Mouse (Mus musculus) left cerebral cortex, postnatal 14 days (tissue): Measurements from ENCODE around the gene Cux1. TPM values are rescaled to one million over a fixed set of nuclear protein-coding genes. Genes with fewer than 3 reads are reported as not detected.
"Not testable (repeated sequence)": the region's sequence is repeated elsewhere in the genome, so short reads cannot be mapped to it uniquely, and the experiment has no call there.

Experiments
- DNase-seq, 2 experiments: peaks; one replicate each; pipeline ENCODE4 v3.0.0; 2021 to 2022; ENCODE audit warnings: low spot score in 2 of 2, mixed read lengths in 1 of 2
- intact Hi-C: fragments of 180-260 bp; cut with DNase I; formaldehyde crosslinking; loops from one replicate; pipeline ENCODE4 v1.15.1; 2025
- total RNA-seq, 2 experiments: library from RNA; stranded (reverse); gene quantifications; 2 replicates each; pipeline ENCODE4 v1.2.3; 2021

Gene Cux1
- total RNA-seq, 2 experiments from 2014 or later: 116 to 150 TPM

DNA sequence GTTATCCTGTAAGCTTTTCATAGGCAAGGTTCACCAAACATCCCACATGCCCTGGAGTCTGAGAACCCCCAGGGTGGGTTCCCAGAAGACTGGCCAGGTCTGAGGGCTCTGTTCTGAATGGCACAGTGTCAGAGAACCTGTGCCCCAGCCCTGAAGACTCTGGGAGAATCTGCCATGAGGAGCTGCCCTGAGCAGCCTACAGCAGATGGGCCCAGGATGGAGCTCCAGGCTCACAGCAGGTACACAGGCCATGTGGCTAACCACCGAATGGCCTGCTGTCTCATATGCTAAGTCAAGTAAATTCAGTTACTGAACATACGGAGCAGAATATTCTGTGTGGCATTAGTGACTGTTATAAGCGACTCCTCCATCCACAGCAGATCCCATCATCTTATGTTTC is 80.9 kb downstream of the Cux1 start:
- intact Hi-C loops: loop anchor here (5.0 kb wide), 1 partner anchor 81 kb away; the partner anchor contains the start of gene Cux1

GRCm38 (mm10) chr5:136485397-136485796 is 81.9 kb downstream of the Cux1 start:
- intact Hi-C loops: loop anchor here (5.0 kb wide), 1 partner anchor 82 kb away; the partner anchor contains the start of gene Cux1

More for the DNA sequence above, 80.9 kb downstream of the Cux1 start:
- no peak for DNase-seq

GRCm38 (mm10) chr5:136482434-136482833 is 84.9 kb downstream of the Cux1 start:
- DNase-seq: no peak
- intact Hi-C loops: no loop called here

More at GRCm38 (mm10) chr5:136485397-136485796, 81.9 kb downstream of the Cux1 start:
- DNase-seq: no peak

GRCm38 (mm10) chr5:136480541-136480940 is 86.7 kb downstream of the Cux1 start:
- DNase-seq: peak; percentile 39 to 59
- intact Hi-C loops: no loop called here

DNA sequence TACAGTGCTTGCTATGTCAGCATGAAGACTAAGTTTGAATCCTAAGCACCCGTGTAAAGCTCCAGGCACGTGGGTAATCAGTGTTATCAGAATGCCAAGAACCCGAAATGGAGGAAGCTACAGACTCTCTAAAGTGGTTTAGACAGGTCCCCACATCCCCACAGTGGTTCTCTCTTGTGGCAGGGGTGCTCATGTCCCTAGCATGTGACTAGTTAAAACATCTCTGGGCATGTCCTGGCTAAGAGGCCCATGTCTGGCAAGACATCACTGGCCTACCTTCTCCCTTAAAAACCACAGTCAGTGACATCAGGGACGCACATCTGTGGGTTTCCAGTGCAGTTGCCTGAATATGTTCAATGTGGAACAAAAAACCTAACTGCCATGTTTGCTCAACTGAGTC is 87.5 kb downstream of the Cux1 start:
- intact Hi-C loops: no loop called here
- DNase-seq: no peak

DNA sequence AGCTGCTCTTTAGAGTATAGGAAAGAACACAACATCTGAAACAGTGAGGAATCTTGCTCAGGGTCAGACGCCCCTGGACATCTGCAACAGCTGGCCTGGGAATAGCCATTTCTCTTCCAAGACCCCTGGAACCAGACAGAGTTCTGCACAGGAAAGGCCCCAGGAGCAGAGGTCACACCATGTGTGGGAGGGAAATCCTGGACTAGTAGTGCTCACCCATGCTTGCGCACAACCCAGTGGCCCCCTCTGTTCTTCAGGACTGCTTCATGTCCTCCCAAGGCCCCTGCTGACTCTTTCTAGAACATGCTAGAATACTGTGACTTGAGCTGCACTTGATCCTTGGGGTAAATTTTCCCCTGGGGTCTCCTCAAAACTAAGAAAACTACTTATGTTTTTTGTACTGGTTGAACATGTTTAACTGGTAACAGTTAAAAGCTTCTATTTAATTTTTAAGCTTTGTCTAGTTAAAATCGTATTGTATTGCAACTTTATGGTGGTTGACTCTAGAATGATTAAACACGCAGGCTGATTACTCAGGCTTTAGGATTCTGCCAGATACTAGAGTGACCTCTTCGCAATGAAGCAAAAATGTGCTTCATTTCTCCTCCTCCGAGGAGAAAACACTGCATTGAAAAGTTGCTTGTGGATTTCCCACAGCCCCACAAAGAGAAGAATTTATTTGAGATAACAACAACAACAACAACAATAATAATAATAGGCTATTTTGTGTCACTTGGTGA is 88.1 kb downstream of the Cux1 start:
- intact Hi-C loops: no loop called here
- no peak for DNase-seq

GRCm38 (mm10) chr5:136476272-136476671 is 91.0 kb downstream of the Cux1 start:
- peak; percentile 44 to 48 for DNase-seq

DNA sequence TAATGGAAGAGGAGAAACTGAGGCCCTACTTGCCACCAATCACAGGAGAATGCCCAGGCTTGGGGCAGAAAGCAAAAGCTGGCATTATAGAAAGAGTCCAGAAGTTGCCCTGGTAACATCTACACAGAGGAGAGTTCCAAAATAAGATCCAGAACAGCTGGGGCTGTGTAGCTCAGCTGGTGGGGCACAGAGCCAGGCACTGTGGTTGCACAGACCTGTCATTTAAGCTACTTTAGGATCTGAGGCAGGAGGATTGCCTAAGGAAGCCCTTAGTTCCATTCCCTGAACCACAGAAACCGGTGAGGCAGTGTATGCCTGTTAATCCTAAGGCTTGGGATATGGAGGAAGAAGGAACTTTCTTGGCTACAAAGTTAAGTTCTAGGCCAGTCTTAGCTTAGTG is 92.1 kb downstream of the Cux1 start:
- intact Hi-C loops: no loop called here
- DNase-seq: no peak

More at GRCm38 (mm10) chr5:136476272-136476671, 91.0 kb downstream of the Cux1 start:
- intact Hi-C loops: no loop called here

DNA sequence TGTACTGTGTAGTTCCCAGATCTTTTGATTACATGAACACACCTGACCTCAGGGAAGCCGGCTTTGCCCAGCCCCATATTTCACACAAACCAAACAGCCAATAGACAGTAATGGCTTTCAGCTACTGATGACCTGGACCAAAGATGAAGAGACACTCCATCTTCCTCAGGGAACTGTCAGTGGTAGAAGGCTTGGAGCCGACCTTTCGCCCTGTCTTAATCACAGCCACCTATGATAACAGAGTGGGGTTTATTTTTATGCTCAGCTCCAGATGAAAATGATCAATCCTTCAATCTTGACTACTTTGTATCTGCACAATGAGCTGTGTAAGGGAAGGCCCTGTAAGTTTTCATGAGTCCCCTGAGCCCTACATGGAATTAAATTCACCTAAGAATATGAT is 93.2 kb downstream of the Cux1 start:
- DNase-seq: no peak
- intact Hi-C loops: no loop called here

DNA sequence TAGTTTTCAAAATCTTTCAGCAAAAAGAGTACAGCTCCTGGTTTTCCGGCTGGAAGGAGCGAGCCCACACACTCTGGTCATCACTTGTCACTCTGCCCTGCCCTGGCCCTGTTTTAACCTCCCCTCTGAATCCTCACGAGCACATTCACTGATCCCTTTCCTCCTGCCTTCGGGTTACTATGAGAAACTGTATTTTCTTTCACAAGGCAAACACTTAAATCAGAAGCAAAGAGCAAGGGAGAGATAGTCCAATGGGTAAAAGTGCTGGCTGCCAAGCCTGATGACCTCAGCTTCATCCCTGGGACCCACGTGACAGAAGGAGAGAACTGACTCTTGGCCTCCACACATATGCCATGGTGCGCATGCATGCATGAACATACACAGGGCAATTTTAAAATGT is 94.0 kb downstream of the Cux1 start:
- DNase-seq: no peak
- intact Hi-C loops: no loop called here

DNA sequence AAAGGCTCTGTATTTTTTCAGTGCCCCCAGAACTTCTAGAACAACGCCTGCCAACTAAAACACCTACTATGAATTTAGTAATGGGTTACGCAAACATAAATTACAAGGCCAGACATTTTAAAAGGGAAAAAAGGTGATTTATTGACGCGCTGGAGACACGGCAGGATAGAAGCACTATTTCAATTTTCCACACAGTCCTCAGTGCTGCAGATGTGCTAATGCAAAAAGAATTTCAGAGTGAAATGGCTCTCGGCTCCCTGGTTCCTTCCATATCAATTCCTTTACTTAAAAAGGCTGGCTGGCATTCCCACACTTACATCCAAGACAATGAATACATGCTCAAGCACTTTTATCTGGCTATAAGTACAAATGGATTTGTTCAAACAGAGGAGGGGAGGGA is 94.4 kb downstream of the Cux1 start:
- intact Hi-C loops: no loop called here
- DNase-seq: no peak

DNA sequence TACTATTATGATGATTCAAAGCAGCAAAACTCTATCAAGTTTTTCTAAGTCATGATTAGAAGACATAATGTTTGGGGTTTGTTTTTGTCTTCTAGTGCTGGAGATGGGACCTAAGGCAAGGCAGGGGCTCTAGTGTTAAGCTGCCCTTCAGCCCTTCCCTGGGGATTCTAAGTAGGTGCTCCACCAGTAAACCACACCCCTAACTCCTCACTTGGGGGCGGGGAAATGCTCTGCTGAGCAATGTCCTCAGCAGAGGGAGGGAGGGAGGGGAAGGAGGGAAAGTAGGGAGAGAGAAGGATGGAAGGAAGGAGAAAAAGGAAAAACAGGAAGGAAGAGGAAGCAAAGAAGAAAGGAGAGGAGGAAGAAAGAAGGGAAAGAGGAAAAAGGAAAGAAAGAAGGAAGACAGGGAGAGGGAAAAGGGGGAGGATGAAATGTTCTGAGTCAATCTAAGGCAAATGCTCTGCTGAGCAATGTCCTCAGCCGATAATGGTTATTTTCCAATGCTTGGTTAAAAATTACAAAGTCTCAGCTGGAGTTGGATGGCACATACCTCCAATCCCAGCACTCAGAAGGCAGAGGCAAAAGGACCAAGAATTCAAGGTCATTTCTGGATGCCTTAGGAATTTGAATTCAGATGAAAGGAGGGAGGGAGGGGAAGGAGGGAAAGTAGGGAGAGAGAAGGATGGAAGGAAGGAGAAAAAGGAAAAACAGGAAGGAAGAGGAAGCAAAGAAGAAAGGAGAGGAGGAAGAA is 96.1 kb downstream of the Cux1 start:
- DNase-seq, intact Hi-C loops: not testable (repeated sequence)

- no peak for DNase-seq
- intact Hi-C loops: no loop called here
These were observed 98.0 kb downstream of the Cux1 start for GRCm38 (mm10) chr5:136469301-136469700.

GRCm38 (mm10) chr5:136467360-136467999 is 99.8 kb downstream of the Cux1 start:
- DNase-seq: no peak
- intact Hi-C loops: no loop called here

DNA sequence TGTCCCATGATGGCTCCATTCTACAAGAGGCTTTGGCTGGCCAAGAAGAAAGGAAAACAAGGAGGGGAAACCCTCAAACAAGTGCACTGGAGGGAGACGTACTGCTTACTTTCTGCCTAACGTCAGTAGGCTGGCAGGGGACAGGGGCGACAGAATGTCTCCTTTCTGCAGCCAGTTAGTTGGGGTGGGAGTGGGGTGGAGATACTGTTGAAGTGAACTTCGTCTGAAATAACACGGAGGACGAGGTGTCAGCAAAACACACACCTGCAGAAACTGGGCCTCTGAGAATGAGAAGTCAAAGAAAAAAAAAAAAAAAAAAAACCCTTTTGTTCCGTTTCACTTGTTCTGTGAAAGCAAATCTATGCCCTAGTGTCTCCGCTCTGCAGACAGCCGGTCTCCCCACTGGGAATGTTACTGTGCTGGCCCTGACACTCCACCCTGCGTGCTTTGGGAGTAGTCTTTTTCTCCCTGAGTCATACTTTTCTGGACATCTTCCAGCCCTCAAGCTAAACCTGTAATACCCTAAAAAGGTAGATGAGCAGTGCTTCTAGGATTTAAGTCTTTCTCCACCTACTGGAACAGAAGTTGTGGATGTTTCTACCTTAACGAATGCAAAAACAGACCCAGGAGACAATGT is 101.4 kb downstream of the Cux1 start:
- no peak for DNase-seq
- intact Hi-C loops: no loop called here

- intact Hi-C loops: no loop called here
- no peak for DNase-seq
These were observed 101.9 kb downstream of the Cux1 start for GRCm38 (mm10) chr5:136465366-136465765.

GRCm38 (mm10) chr5:136464849-136465248 is 102.4 kb downstream of the Cux1 start:
- no peak for DNase-seq
- intact Hi-C loops: no loop called here

DNA sequence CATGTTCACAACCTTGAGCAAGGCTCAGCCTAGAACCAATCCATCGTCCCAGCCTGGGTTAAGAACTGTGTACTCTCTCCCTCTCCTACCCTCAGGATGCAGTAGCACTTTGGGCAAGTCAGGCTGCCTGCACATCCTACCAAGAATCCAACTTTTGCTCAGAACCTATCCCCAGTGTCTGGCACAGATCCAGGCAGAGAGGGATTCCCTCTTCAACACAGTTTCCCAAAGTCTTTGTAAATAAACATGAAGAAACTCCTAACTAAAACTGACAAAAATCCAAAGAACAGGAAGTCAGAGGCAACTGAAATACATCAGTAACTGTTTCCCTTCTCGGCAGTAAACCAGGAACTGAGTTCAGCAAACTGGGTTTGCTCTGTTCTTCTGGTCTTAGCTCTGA is 103.2 kb downstream of the Cux1 start:
- intact Hi-C loops: no loop called here
- no peak for DNase-seq

GRCm38 (mm10) chr5:136462613-136463012 is 104.7 kb downstream of the Cux1 start:
- peak; percentile 26 to 56 for DNase-seq
- intact Hi-C loops: no loop called here

GRCm38 (mm10) chr5:136459901-136460300 is 107.4 kb downstream of the Cux1 start:
- DNase-seq: no peak
- intact Hi-C loops: no loop called here
